Mouse (Mus musculus): ENCODE results near the gene Chuk.

DNA sequence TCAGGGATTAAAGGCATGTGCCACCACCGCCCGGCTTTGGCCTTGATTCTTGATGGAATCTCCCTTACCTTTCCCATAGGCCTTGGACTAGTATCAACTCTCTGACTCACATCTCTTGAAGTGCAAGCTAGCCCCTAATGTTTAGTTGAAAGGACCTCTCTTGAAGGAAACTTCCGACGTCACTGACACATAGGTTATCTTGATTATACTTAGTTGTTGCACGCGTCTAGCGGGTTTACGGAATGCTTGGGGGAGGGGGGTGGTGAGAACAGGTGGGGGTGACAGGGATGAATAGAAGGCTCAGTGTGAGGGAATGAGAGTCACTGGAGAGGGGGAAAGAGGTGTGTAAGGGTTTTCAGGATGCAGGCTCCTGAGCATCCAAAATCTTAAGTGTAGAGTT is 39.7 kb upstream of the Chuk start:
- TF ChIP-seq POLR2A (IDR thresholded peaks at IDR 0.05; ENCODE audit: low read depth, low read length) (no peak), CTCF (IDR thresholded peaks at IDR 0.05; ENCODE audit: extremely low read depth, insufficient read length, insufficient replicate concordance, low read depth, low read length) (no peak)

Measured in small intestine, adult 2 months (tissue).